Mouse (Mus musculus) CH12.LX (cell line): ENCODE measurements around the gene Myo1g. TPM values are rescaled to one million over a fixed set of nuclear protein-coding genes. Genes with fewer than 3 reads are reported as not detected.

Experiments
- DNase-seq: peaks from one replicate; pipeline ENCODE4 v3.0.0-alpha.2; 2013; ENCODE audit errors: extremely low read depth
- H3K27ac ChIP-seq: 2 replicates; pipeline ENCODE4 v1.5.1; 2012; ENCODE audit warnings: low read depth, mild to moderate bottlenecking, control low read depth, moderate library complexity; ENCODE audit not compliant: insufficient read depth
- H3K27me3 ChIP-seq: replicated peaks from 2 replicates; pipeline ENCODE3; 2012; ENCODE audit warnings: inconsistent platforms
- H3K36me3 ChIP-seq, 2 experiments: replicated peaks in 1 of 2; 2 replicates each; pipeline versions ENCODE3 to v1.6.1; 2012; ENCODE audit warnings: inconsistent platforms in 1 of 2, low read length in 1 of 2, mild to moderate bottlenecking in 1 of 2, mixed read lengths in 1 of 2, moderate library complexity in 1 of 2; ENCODE audit not compliant: control insufficient read depth in 1 of 2, insufficient read depth in 1 of 2
- H3K4me1 ChIP-seq, 2 experiments: 2 replicates each; pipeline ENCODE4 v1.6.1; 2012; ENCODE audit warnings: inconsistent platforms in 1 of 2, moderate library complexity in 1 of 2; ENCODE audit not compliant: insufficient read depth in 2 of 2, control insufficient read depth in 1 of 2
- H3K4me2 ChIP-seq: 2 replicates; pipeline ENCODE4 v1.6.1; 2012; ENCODE audit warnings: low read depth, mild to moderate bottlenecking, control low read depth; ENCODE audit not compliant: poor library complexity, insufficient read depth, severe bottlenecking
- H3K4me3 ChIP-seq, 3 experiments: fragments of 150-350 bp in 1 of 3; sonication (generic) in 1 of 3; replicated peaks in 1 of 3; 2 replicates each; pipeline versions ENCODE3 to v1.5.1; 2011 to 2012; ENCODE audit warnings: low read depth in 2 of 3, low read length in 2 of 3, mild to moderate bottlenecking in 2 of 3, moderate library complexity in 2 of 3, control low read depth in 1 of 3, improper control_type of control experiment in 1 of 3, inconsistent platforms in 1 of 3, mixed read lengths in 1 of 3; ENCODE audit not compliant: poor library complexity in 1 of 3
- H3K79me2 ChIP-seq: replicated peaks from 2 replicates; pipeline ENCODE4 v1.6.1; 2012; ENCODE audit warnings: mild to moderate bottlenecking, moderate library complexity; ENCODE audit not compliant: control insufficient read depth, poor library complexity, insufficient read depth, severe bottlenecking; ENCODE audit errors: extremely low read depth
- H3K9ac ChIP-seq: 2 replicates; pipeline ENCODE4 v1.6.1; 2012; ENCODE audit warnings: low read depth, mild to moderate bottlenecking, control low read depth, moderate library complexity; ENCODE audit not compliant: insufficient read depth
- H3K9me3 ChIP-seq: replicated peaks from 2 replicates; pipeline ENCODE3; 2012; ENCODE audit warnings: low read length, inconsistent platforms, mixed read lengths
- BHLHE40 ChIP-seq: IDR thresholded peaks from 2 replicates; pipeline ENCODE4 v1.6.1; 2011; ENCODE audit warnings: mild to moderate bottlenecking, low read depth, low read length, improper control_type of control experiment
- CHD1 ChIP-seq: IDR thresholded peaks from 2 replicates; pipeline ENCODE4 v1.6.1; 2012; ENCODE audit warnings: low read depth, low read length, improper control_type of control experiment, inconsistent platforms
- CHD2 ChIP-seq: IDR thresholded peaks from 2 replicates; pipeline ENCODE4 v1.6.1; 2011; ENCODE audit warnings: low read length, improper control_type of control experiment
- CTCF ChIP-seq, 2 experiments: IDR thresholded peaks in 1 of 2; conservative IDR thresholded peaks in 1 of 2; 2 replicates each; pipeline ENCODE4 v1.5.1; 2011 to 2012; ENCODE audit warnings: low read depth in 2 of 2, low read length in 2 of 2, improper control_type of control experiment in 1 of 2, inconsistent platforms in 1 of 2, mild to moderate bottlenecking in 1 of 2, moderate library complexity in 1 of 2
- GABPA ChIP-seq: IDR thresholded peaks from 2 replicates; pipeline ENCODE4 v1.6.1; 2012; ENCODE audit warnings: low read depth, low read length, improper control_type of control experiment, inconsistent platforms; ENCODE audit not compliant: insufficient replicate concordance
- HCFC1 ChIP-seq: IDR thresholded peaks from 2 replicates; pipeline ENCODE4 v1.6.1; 2012; ENCODE audit warnings: low read depth, mild to moderate bottlenecking, inconsistent platforms, low read length, improper control_type of control experiment
- JUN ChIP-seq: IDR thresholded peaks from 2 replicates; pipeline ENCODE4 v1.6.1; 2011; ENCODE audit warnings: low read depth, mild to moderate bottlenecking, low read length, improper control_type of control experiment, moderate library complexity; ENCODE audit not compliant: insufficient read depth
- MAFK ChIP-seq: IDR thresholded peaks from 2 replicates; pipeline ENCODE4 v1.6.1; 2011; ENCODE audit warnings: low read length, improper control_type of control experiment; ENCODE audit not compliant: insufficient replicate concordance
- MAZ ChIP-seq: IDR thresholded peaks from 2 replicates; pipeline ENCODE4 v1.6.1; 2012; ENCODE audit warnings: low read depth, mild to moderate bottlenecking, inconsistent platforms, low read length, improper control_type of control experiment, moderate library complexity
- MEF2A ChIP-seq: IDR thresholded peaks from 2 replicates; pipeline ENCODE4 v1.6.1; 2014; ENCODE audit warnings: low read depth, mild to moderate bottlenecking, inconsistent platforms, low read length, improper control_type of control experiment, borderline replicate concordance
- MXI1 ChIP-seq: IDR thresholded peaks from 2 replicates; pipeline ENCODE4 v1.6.1; 2011; ENCODE audit warnings: mild to moderate bottlenecking, low read depth, low read length, improper control_type of control experiment
- MYC ChIP-seq: IDR thresholded peaks from 2 replicates; pipeline ENCODE4 v1.6.1; 2011; ENCODE audit warnings: low read depth, mild to moderate bottlenecking, improper control_type of control experiment, low read length
- NRF1 ChIP-seq: IDR thresholded peaks from 2 replicates; pipeline ENCODE4 v1.6.1; 2014; ENCODE audit warnings: low read depth, mild to moderate bottlenecking, inconsistent platforms, low read length, improper control_type of control experiment, moderate library complexity
- PAX5 ChIP-seq: IDR thresholded peaks from 2 replicates; pipeline ENCODE4 v1.6.1; 2012; ENCODE audit warnings: low read length, inconsistent platforms, mixed read lengths
- POLR2A ChIP-seq: IDR thresholded peaks from 2 replicates; pipeline ENCODE4 v1.6.1; 2011; ENCODE audit warnings: low read depth, mild to moderate bottlenecking, improper control_type of control experiment, low read length
- RAD21 ChIP-seq: IDR thresholded peaks from 2 replicates; pipeline ENCODE4 v1.6.1; 2011; ENCODE audit warnings: low read depth, mild to moderate bottlenecking, low read length, improper control_type of control experiment, moderate library complexity
- TBP ChIP-seq: conservative IDR thresholded peaks from 2 replicates; pipeline ENCODE4 v1.6.1; 2011; ENCODE audit warnings: low read depth, low read length, improper control_type of control experiment
- TCF12 ChIP-seq: IDR thresholded peaks from 2 replicates; pipeline ENCODE4 v1.6.1; 2014; ENCODE audit warnings: low read depth, mild to moderate bottlenecking, inconsistent platforms, low read length, improper control_type of control experiment
- UBTF ChIP-seq: IDR thresholded peaks from 2 replicates; pipeline ENCODE4 v1.6.1; 2012; ENCODE audit warnings: low read depth, mild to moderate bottlenecking, inconsistent platforms, low read length, improper control_type of control experiment, moderate library complexity
- USF1 ChIP-seq: IDR thresholded peaks from 2 replicates; pipeline ENCODE4 v1.6.1; 2014; ENCODE audit warnings: low read depth, mild to moderate bottlenecking, inconsistent platforms, low read length, improper control_type of control experiment
- USF2 ChIP-seq: conservative IDR thresholded peaks from 2 replicates; pipeline ENCODE4 v1.6.1; 2011; ENCODE audit warnings: low read depth, low read length, improper control_type of control experiment
- ZC3H11A ChIP-seq: IDR thresholded peaks from 2 replicates; pipeline ENCODE4 v1.6.1; 2012; ENCODE audit warnings: low read depth, mild to moderate bottlenecking, inconsistent platforms, low read length, improper control_type of control experiment
- ZKSCAN1 ChIP-seq: IDR thresholded peaks from 2 replicates; pipeline ENCODE4 v1.6.1; 2012; ENCODE audit warnings: low read depth, inconsistent platforms, low read length, improper control_type of control experiment, borderline replicate concordance
- ZMIZ1 ChIP-seq: IDR thresholded peaks from 2 replicates; pipeline ENCODE4 v1.6.1; 2012; ENCODE audit warnings: low read depth, mild to moderate bottlenecking, inconsistent platforms, low read length, improper control_type of control experiment
- dilution Hi-C: fragments of 300-500 bp; cut with MboI; formaldehyde crosslinking; loops from 2 replicates; pipeline ENCODE4 v1.14.3; 2020; ENCODE audit warnings: low sequenced_read_pairs; ENCODE audit not compliant: extremely low pct_unique_long_range_greater_than_20kb, extremely low pct_ligation_motif_present
- in situ Hi-C: fragments of 300-500 bp; cut with MboI; formaldehyde crosslinking; loops from 3 replicates; pipeline ENCODE4 v1.14.3; 2019; ENCODE audit warnings: low sequenced_read_pairs, low pct_ligation_motif_present, low pct_unique_long_range_greater_than_20kb, mixed read lengths
- polyA plus RNA-seq: library from polyadenylated mRNA; unstranded; fragments of >175 nt; gene quantifications from 2 replicates; pipeline ENCODE4 v1.2.1, GENCODE M21; 2012; ENCODE audit warnings: low read depth; ENCODE audit not compliant: insufficient read length
- total RNA-seq, 2 experiments: library from RNA; depleted of rRNA; stranded (reverse); fragments of 300-350 nt in 1 of 2; fragments of >200 nt in 1 of 2; gene quantifications; 2 replicates each; pipeline ENCODE4 v1.2.3; 2012 to 2014

Gene Myo1g
- total and polyA plus RNA-seq, 3 experiments, result 268 to 335 (median 284) TPM

DNA sequence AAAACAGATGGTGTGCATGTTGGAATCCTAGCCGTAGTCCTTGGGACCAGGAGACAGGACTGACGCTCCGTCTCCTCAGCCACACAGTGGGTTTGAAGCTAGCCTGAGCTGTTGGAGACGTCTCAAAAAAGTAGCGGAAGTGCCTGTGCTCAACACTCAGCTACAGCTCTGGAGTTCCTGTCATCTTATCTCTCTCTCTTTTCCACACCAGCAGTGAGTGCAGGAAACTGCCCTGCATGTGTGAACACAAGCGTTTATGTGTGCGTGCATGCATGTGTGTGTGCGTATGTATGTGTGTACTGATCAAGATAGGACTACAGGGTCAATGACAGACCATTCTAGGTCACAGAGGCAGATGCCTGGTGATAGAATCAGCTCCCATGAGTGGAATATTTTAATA, 47.2 kb upstream of the Myo1g start:
- Histone ChIP-seq H3K4me2 (no peak overlapping the region), H3K9me3 (no peaks in the 10 kb centered on the region), H3K4me3 (no peak overlapping the region), H3K9ac (no peak overlapping the region), H3K27ac (no peak overlapping the region), H3K79me2 (no peaks in the 10 kb centered on the region)
- dilution Hi-C loops, result no loop called here
- DNase-seq, result no peak
- no peak for TF ChIP-seq GABPA
- no peak for TF ChIP-seq POLR2A
- TF ChIP-seq MAFK, result no peak
- no peak for TF ChIP-seq BHLHE40
- no peak for TF ChIP-seq CTCF (conservative IDR thresholded peaks at IDR 0.05 in 1 of 2, IDR thresholded peaks at IDR 0.05 in 1 of 2; ENCODE audit: low read depth in 2 of 2, low read length in 2 of 2)
- no peak for TF ChIP-seq ZMIZ1
- TF ChIP-seq USF2, result no peak
- TF ChIP-seq HCFC1, result no peak
- TF ChIP-seq CHD2, result no peak
- TF ChIP-seq MEF2A, result no peak
- no peak for TF ChIP-seq ZC3H11A
- no peak for TF ChIP-seq UBTF
- no peak for TF ChIP-seq JUN
- no peak for TF ChIP-seq PAX5
- no peak for TF ChIP-seq NRF1
- no peak for TF ChIP-seq ZKSCAN1
- TF ChIP-seq, all 38 proteins: peak for 0
- Histone ChIP-seq H3K27me3 (no peaks in the 10 kb centered on the region), H3K4me1 (peaks cover 0 to 19% of the 10 kb centered on the region in 2 experiments; a peak in 1 of 4 replicates), H3K36me3 (peaks cover 14 to 83% of the 10 kb centered on the region in 2 experiments)
- in situ Hi-C loops, result no loop called here

DNA sequence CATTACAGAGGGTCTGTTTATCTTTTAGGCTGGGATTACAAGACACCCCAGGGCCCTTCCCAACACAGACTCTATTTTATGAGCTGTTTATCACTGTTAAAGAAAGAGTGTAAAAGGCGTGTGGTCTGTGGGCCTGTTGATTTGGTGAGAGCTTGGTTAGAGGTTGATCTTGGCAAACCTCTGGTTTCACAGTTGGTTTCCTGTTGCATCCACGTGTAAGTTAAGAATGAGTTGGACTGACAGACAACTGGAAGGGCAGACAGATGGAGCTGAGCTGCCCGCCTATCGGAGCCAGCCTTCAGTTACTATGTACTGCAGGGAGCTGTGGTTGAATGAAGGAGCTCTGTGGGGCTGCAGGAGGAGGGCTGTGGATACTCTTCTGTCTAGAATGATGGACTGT, 45.7 kb upstream of the Myo1g start:
- H3K4me1 ChIP-seq, result peaks cover 6 to 33% of the 10 kb centered on the region in 2 experiments; a peak in 3 of 4 replicates
- no peaks in the 10 kb centered on the region for H3K9me3 ChIP-seq
- no peak overlapping the region for H3K4me3 ChIP-seq
- no peak overlapping the region for H3K27ac ChIP-seq
- H3K79me2 ChIP-seq, result peaks cover under 1% of the 10 kb centered on the region; the same call in 1 of the 2 replicates
- DNase-seq, result no peak
- peaks cover 8 to 79% of the 10 kb centered on the region in 2 experiments for H3K36me3 ChIP-seq
- H3K27me3 ChIP-seq, result no peaks in the 10 kb centered on the region
- no peak overlapping the region for H3K4me2 ChIP-seq
- H3K9ac ChIP-seq, result no peak overlapping the region
- TF ChIP-seq USF1 (no peak), BHLHE40 (no peak), MXI1 (no peak), MYC (no peak), RAD21 (no peak), CHD2 (no peak), TBP (no peak), TCF12 (no peak), MAZ (no peak), MEF2A (no peak), POLR2A (no peak), CHD1 (no peak)
- dilution Hi-C loops (no loop called here), in situ Hi-C loops (no loop called here)
